Mouse (Mus musculus) MEL (cell line): Measurements from ENCODE around the gene Ntrk3. TPM values are rescaled to one million over a fixed set of nuclear protein-coding genes. Genes with fewer than 3 reads are reported as not detected.

Experiments
- DNase-seq: peaks from one replicate; pipeline ENCODE4 v3.0.0; 2011; ENCODE audit warnings: low read depth, low spot score
- H3K27ac ChIP-seq: 2 replicates; pipeline ENCODE4 v1.5.1; 2012; ENCODE audit warnings: low read depth, mild to moderate bottlenecking, control low read depth, low read length, moderate library complexity; ENCODE audit not compliant: control insufficient read depth
- H3K27me3 ChIP-seq, 2 experiments: fragments of 150-350 bp in 1 of 2; sonication (generic) in 1 of 2; 2 replicates each; pipeline ENCODE4 v1.6.1; 2012; ENCODE audit warnings: low read length in 2 of 2, mild to moderate bottlenecking in 2 of 2, improper control_type of control experiment in 1 of 2, moderate library complexity in 1 of 2; ENCODE audit not compliant: insufficient read depth in 2 of 2, control insufficient read depth in 1 of 2
- H3K36me3 ChIP-seq, 2 experiments: 2 replicates each; pipeline ENCODE4 v1.6.1; 2012 to 2014; ENCODE audit warnings: low read length in 2 of 2, improper control_type of control experiment in 1 of 2, inconsistent platforms in 1 of 2, mild to moderate bottlenecking in 1 of 2; ENCODE audit not compliant: insufficient read depth in 2 of 2, control insufficient read depth in 1 of 2
- H3K4me1 ChIP-seq, 2 experiments: fragments of 150-350 bp in 1 of 2; sonication (generic) in 1 of 2; 2 replicates each; pipeline ENCODE4 v1.6.1; 2012; ENCODE audit warnings: low read length in 2 of 2, improper control_type of control experiment in 1 of 2, mild to moderate bottlenecking in 1 of 2; ENCODE audit not compliant: insufficient read depth in 2 of 2, control insufficient read depth in 1 of 2
- H3K4me3 ChIP-seq, 2 experiments: fragments of 150-350 bp in 1 of 2; sonication (generic) in 1 of 2; 2 replicates each; pipeline ENCODE4 v1.5.1; 2012; ENCODE audit warnings: low read depth in 2 of 2, low read length in 2 of 2, mild to moderate bottlenecking in 2 of 2, moderate library complexity in 2 of 2, control low read depth in 1 of 2, improper control_type of control experiment in 1 of 2; ENCODE audit not compliant: control insufficient read depth in 1 of 2, insufficient read depth in 1 of 2
- H3K79me2 ChIP-seq: 2 replicates; pipeline ENCODE4 v1.6.1; 2012; ENCODE audit warnings: mild to moderate bottlenecking, low read length, moderate library complexity; ENCODE audit not compliant: control insufficient read depth, poor library complexity, insufficient read depth
- H3K9ac ChIP-seq: 2 replicates; pipeline ENCODE4 v1.6.1; 2012; ENCODE audit warnings: low read depth, mild to moderate bottlenecking, control low read depth, low read length, moderate library complexity; ENCODE audit not compliant: control insufficient read depth, poor library complexity, severe bottlenecking
- H3K9me3 ChIP-seq: fragments of 150-350 bp; sonication (generic); replicated peaks from 2 replicates; pipeline ENCODE4 v1.6.1; 2012; ENCODE audit warnings: mild to moderate bottlenecking, low read length, improper control_type of control experiment, moderate library complexity; ENCODE audit not compliant: insufficient read depth
- BHLHE40 ChIP-seq: IDR thresholded peaks from 2 replicates; pipeline ENCODE4 v1.6.1; 2012; ENCODE audit warnings: low read depth, mild to moderate bottlenecking, inconsistent platforms, low read length, improper control_type of control experiment, borderline replicate concordance
- CHD2 ChIP-seq: IDR thresholded peaks from 2 replicates; pipeline ENCODE4 v1.6.1; 2011; ENCODE audit warnings: low read length, improper control_type of control experiment
- CTCF ChIP-seq, 3 experiments: IDR thresholded peaks in 2 of 3; conservative IDR thresholded peaks in 1 of 3; 2 replicates each; pipeline ENCODE4 v1.5.1; 2011 to 2012; ENCODE audit warnings: low read length in 3 of 3, low read depth in 2 of 3, mild to moderate bottlenecking in 2 of 3, improper control_type of control experiment in 1 of 3, inconsistent platforms in 1 of 3, mixed read lengths in 1 of 3, moderate library complexity in 1 of 3; ENCODE audit not compliant: control insufficient read depth in 1 of 3, insufficient read depth in 1 of 3, poor library complexity in 1 of 3, severe bottlenecking in 1 of 3
- E2F4 ChIP-seq: IDR thresholded peaks from 2 replicates; pipeline ENCODE4 v1.6.1; 2011; ENCODE audit warnings: low read depth, low read length, improper control_type of control experiment, borderline replicate concordance
- ELF1 ChIP-seq: IDR thresholded peaks from 2 replicates; pipeline ENCODE4 v1.6.1; 2014; ENCODE audit warnings: low read depth, mild to moderate bottlenecking, inconsistent platforms, low read length, improper control_type of control experiment, moderate library complexity
- HCFC1 ChIP-seq: IDR thresholded peaks from 2 replicates; pipeline ENCODE4 v1.6.1; 2012; ENCODE audit warnings: low read depth, mild to moderate bottlenecking, inconsistent platforms, low read length, improper control_type of control experiment, moderate library complexity
- JUND ChIP-seq: IDR thresholded peaks from 2 replicates; pipeline ENCODE4 v1.6.1; 2011; ENCODE audit warnings: low read depth, mild to moderate bottlenecking, improper control_type of control experiment, low read length
- MAFK ChIP-seq: IDR thresholded peaks from 2 replicates; pipeline ENCODE4 v1.6.1; 2011; ENCODE audit warnings: low read depth, mild to moderate bottlenecking, low read length, improper control_type of control experiment, borderline replicate concordance
- MAX ChIP-seq: IDR thresholded peaks from 2 replicates; pipeline ENCODE4 v1.6.1; 2011; ENCODE audit warnings: low read length, improper control_type of control experiment
- MEF2A ChIP-seq: IDR thresholded peaks from 2 replicates; pipeline ENCODE4 v1.6.1; 2014; ENCODE audit warnings: low read depth, mild to moderate bottlenecking, inconsistent platforms, low read length, improper control_type of control experiment; ENCODE audit not compliant: poor library complexity, insufficient replicate concordance, severe bottlenecking; ENCODE audit errors: extremely low read depth
- MXI1 ChIP-seq: IDR thresholded peaks from 2 replicates; pipeline ENCODE4 v1.6.1; 2011; ENCODE audit warnings: mild to moderate bottlenecking, low read depth, low read length, improper control_type of control experiment
- MYB ChIP-seq: IDR thresholded peaks from 2 replicates; pipeline ENCODE4 v1.6.1; 2011; ENCODE audit warnings: mild to moderate bottlenecking, low read depth, low read length, improper control_type of control experiment
- NELFE ChIP-seq: IDR thresholded peaks from 2 replicates; pipeline ENCODE4 v1.6.1; 2011; ENCODE audit warnings: low read depth, low read length, improper control_type of control experiment
- POLR2A ChIP-seq, 2 experiments: IDR thresholded peaks; 2 replicates each; pipeline ENCODE4 v1.6.1; 2011 to 2012; ENCODE audit warnings: low read length in 2 of 2, mild to moderate bottlenecking in 2 of 2, control low read depth in 1 of 2, improper control_type of control experiment in 1 of 2, low read depth in 1 of 2, moderate library complexity in 1 of 2; ENCODE audit not compliant: control insufficient read depth in 1 of 2, insufficient read depth in 1 of 2, poor library complexity in 1 of 2
- POLR2AphosphoS2 ChIP-seq: IDR thresholded peaks from 2 replicates; pipeline ENCODE4 v1.6.1; 2011; ENCODE audit warnings: low read length, improper control_type of control experiment
- SMC3 ChIP-seq: IDR thresholded peaks from 2 replicates; pipeline ENCODE4 v1.6.1; 2011; ENCODE audit warnings: low read depth, low read length, improper control_type of control experiment
- TAL1 ChIP-seq: IDR thresholded peaks from 2 replicates; pipeline ENCODE4 v1.6.1; 2012; ENCODE audit warnings: mild to moderate bottlenecking, inconsistent platforms, low read length, moderate library complexity, mixed read lengths
- TCF12 ChIP-seq: IDR thresholded peaks from 2 replicates; pipeline ENCODE4 v1.6.1; 2014; ENCODE audit warnings: low read depth, mild to moderate bottlenecking, inconsistent platforms, low read length, improper control_type of control experiment, moderate library complexity
- UBTF ChIP-seq: IDR thresholded peaks from 2 replicates; pipeline ENCODE4 v1.6.1; 2012; ENCODE audit warnings: low read depth, mild to moderate bottlenecking, inconsistent platforms, low read length, improper control_type of control experiment, moderate library complexity, borderline replicate concordance; ENCODE audit not compliant: insufficient read depth
- USF1 ChIP-seq: IDR thresholded peaks from 2 replicates; pipeline ENCODE4 v1.6.1; 2014; ENCODE audit warnings: low read depth, mild to moderate bottlenecking, inconsistent platforms, low read length, improper control_type of control experiment, moderate library complexity
- ZC3H11A ChIP-seq: IDR thresholded peaks from 2 replicates; pipeline ENCODE4 v1.6.1; 2012; ENCODE audit warnings: low read depth, mild to moderate bottlenecking, inconsistent platforms, low read length, improper control_type of control experiment
- ZKSCAN1 ChIP-seq: IDR thresholded peaks from 2 replicates; pipeline ENCODE4 v1.6.1; 2012; ENCODE audit warnings: low read depth, mild to moderate bottlenecking, inconsistent platforms, low read length, improper control_type of control experiment, moderate library complexity
- ZMIZ1 ChIP-seq: IDR thresholded peaks from 2 replicates; pipeline ENCODE4 v1.6.1; 2012; ENCODE audit warnings: low read depth, mild to moderate bottlenecking, inconsistent platforms, low read length, improper control_type of control experiment, moderate library complexity
- ZNF384 ChIP-seq: IDR thresholded peaks from 2 replicates; pipeline ENCODE4 v1.6.1; 2012; ENCODE audit warnings: low read depth, mild to moderate bottlenecking, inconsistent platforms, low read length, improper control_type of control experiment
- polyA plus RNA-seq, 2 experiments: library from polyadenylated mRNA; stranded (reverse) in 1 of 2; unstranded in 1 of 2; fragments of >175 nt in 1 of 2; fragments of >200 nt in 1 of 2; gene quantifications; 2 replicates each; pipeline versions ENCODE4 v1.2.1 to v1.2.4; 2012; ENCODE audit warnings: low replicate concordance in 2 of 2, low read depth in 1 of 2; ENCODE audit not compliant: insufficient read length in 2 of 2, insufficient read depth in 1 of 2, missing spikeins in 1 of 2
- total RNA-seq: library from RNA; depleted of rRNA; stranded (reverse); fragments of 300-350 nt; gene quantifications from 2 replicates; pipeline ENCODE4 v1.2.3, GENCODE M21; 2012

The Ntrk3 gene
- total and polyA plus RNA-seq, 3 experiments, result 0.04 TPM; not detected in 2

DNA sequence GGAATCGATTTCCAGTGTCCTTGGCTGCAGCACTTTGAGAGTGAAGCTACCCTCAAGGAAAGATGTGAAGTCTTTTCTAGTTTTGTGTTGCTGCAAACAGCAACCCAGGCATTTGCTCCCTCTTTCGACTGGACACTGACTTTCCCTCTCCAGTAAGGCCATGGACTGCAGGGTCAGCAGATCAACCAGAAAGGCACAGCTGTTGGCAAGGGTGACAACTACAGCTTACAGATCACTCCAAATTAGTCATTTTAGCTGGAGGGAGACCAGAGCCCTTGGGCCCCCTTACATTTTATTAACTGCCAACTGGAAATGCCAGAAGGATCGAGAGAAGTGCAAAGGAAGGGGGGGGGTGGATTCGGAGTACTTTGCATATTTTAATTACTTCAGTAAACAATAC, 516.9 kb downstream of the Ntrk3 start:
- no peaks in the 10 kb centered on the region for H3K9me3 ChIP-seq
- H3K36me3 ChIP-seq, result no peaks in the 10 kb centered on the region
- no peak overlapping the region for H3K4me3 ChIP-seq
- DNase-seq, result no peak
- H3K4me1 ChIP-seq, result no peaks in the 10 kb centered on the region
- H3K79me2 ChIP-seq, result no peaks in the 10 kb centered on the region
- no peak overlapping the region for H3K27ac ChIP-seq
- H3K9ac ChIP-seq, result no peak overlapping the region
- TF ChIP-seq MAX (no peak), ZNF384 (no peak), MXI1 (no peak), USF1 (no peak), ZKSCAN1 (no peak), JUND (no peak), POLR2AphosphoS2 (no peak), HCFC1 (no peak), NELFE (no peak), TAL1 (no peak)
- TF ChIP-seq, all 39 proteins: peak for 0
- H3K27me3 ChIP-seq, result no peaks in the 10 kb centered on the region

GRCm38 (mm10) chr7:78190931-78191653, 546.7 kb downstream of the Ntrk3 start:
- TF ChIP-seq TCF12 (no peak), MAFK (no peak), JUND (no peak), SMC3 (no peak), ZMIZ1 (no peak), MYB (no peak), ELF1 (no peak), NELFE (no peak), MEF2A (no peak), E2F4 (no peak), CTCF (IDR thresholded peaks at IDR 0.05 in 2 of 3, conservative IDR thresholded peaks at IDR 0.05 in 1 of 3; ENCODE audit: control insufficient read depth in 1 of 3, insufficient read depth in 1 of 3, low read depth in 2 of 3, low read length in 3 of 3, poor library complexity in 1 of 3, severe bottlenecking in 1 of 3) (no peak), ZC3H11A (no peak), BHLHE40 (no peak), POLR2A (IDR thresholded peaks at IDR 0.05; ENCODE audit: control insufficient read depth in 1 of 2, insufficient read depth in 1 of 2, low read depth in 1 of 2, low read length in 2 of 2, poor library complexity in 1 of 2) (no peak), UBTF (no peak), MAX (no peak), CHD2 (no peak)
- Histone ChIP-seq H3K9me3 (no peaks in the 10 kb centered on the region), H3K9ac (no peak overlapping the region), H3K27me3 (no peaks in the 10 kb centered on the region), H3K4me3 (no peak overlapping the region), H3K79me2 (no peaks in the 10 kb centered on the region), H3K36me3 (no peaks in the 10 kb centered on the region), H3K27ac (no peak overlapping the region), H3K4me1 (no peaks in the 10 kb centered on the region)
- DNase-seq, result no peak
